Mouse (Mus musculus) CH12.LX (cell line): Measurements from ENCODE around the gene Zfpl1.

Source experiments
- CTCF ChIP-seq, 2 experiments: IDR thresholded peaks in 1 of 2; conservative IDR thresholded peaks in 1 of 2; 2 replicates each; pipeline ENCODE4 v1.5.1; 2011 to 2012; ENCODE audit warnings: low read depth in 2 of 2, low read length in 2 of 2, improper control_type of control experiment in 1 of 2, inconsistent platforms in 1 of 2, mild to moderate bottlenecking in 1 of 2, moderate library complexity in 1 of 2
- EP300 ChIP-seq: IDR thresholded peaks from 2 replicates; pipeline ENCODE4 v1.6.1; 2011; ENCODE audit warnings: low read length, improper control_type of control experiment
- MEF2A ChIP-seq: IDR thresholded peaks from 2 replicates; pipeline ENCODE4 v1.6.1; 2014; ENCODE audit warnings: low read depth, mild to moderate bottlenecking, inconsistent platforms, low read length, improper control_type of control experiment, borderline replicate concordance
- POLR2A ChIP-seq: IDR thresholded peaks from 2 replicates; pipeline ENCODE4 v1.6.1; 2011; ENCODE audit warnings: low read depth, mild to moderate bottlenecking, improper control_type of control experiment, low read length

DNA sequence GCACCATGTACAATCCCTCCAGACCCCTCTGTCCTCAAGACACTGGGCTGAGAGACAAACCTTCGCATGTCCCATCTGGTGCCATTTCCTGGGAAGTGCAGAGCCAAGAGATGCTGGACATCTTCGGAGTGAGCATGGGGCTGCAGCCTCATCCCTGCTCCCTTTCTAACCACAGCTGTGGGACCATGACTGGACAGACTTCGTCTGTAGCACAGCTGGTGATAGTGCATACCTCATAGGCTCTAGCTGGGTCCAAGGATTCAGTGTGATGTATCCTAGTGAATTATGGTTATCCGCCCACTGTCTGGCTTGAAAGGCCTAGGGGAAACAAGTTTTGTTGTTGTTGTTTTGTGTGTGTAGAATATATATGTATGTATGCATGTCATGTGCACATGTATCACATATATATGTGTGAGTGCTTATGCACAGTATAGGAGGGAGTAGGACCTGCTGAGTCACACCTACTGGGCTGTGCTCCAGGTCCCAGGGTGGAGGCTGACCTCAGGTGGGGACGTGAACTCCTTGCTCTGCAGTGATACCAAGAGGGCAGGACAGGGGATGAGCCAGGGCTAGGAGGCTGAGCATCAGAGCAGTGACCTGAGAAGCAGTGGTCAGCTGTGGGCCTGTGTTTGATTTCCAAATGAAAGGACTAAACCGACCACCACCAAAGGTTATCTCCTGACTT lies 17.6 kb upstream of the Zfpl1 start:
- TF ChIP-seq CTCF (conservative IDR thresholded peaks at IDR 0.05 in 1 of 2, IDR thresholded peaks at IDR 0.05 in 1 of 2; ENCODE audit: low read depth in 2 of 2, low read length in 2 of 2) (no peak), EP300 (no peak), MEF2A (no peak), POLR2A (no peak)
